In the genomic region with DNA sequence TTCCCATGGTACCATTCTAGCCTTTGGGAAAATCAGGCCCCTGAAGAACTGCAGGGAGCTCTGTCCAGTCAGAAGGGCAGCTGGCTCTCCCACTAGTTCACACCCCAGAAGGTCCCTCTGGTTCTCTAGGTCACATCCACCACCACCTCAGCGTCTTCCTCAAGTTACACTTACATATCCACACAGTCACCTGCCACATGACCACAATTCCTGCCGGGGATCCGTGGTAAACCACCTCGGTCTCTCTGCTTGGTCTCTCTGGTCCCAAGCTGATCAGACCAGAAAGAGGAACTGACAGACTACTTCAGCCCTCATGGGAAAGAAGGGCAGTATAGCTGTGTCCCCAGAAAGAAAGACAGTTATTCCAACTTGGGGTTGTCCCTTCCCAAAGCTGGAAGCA, we compare ENCODE assay signal across 31 mouse cellular contexts.
DNase-seq lines count a peak whose midpoint lies in the region; ATAC-seq and TF ChIP-seq lines count a peak whose summit lies in the region.
"Had no signal": no experiment of that assay in that cellular context is flagged by ENCODE, and none has a peak within 500 bp of the region (broad histone marks: within the 10 kb centered on the region; RNA-seq: fewer than 3 reads in every experiment).

No protein-coding gene starts in this region.

- H3K36me3 ChIP-seq in heart, embryonic 11.5 days (ENCODE audit: control insufficient read depth, insufficient read depth, low read length): no peaks in the 10 kb centered on the region
- H3K36me3 ChIP-seq in heart, embryonic 16.5 days (ENCODE audit: control insufficient read depth, insufficient read depth): no peaks in the 10 kb centered on the region
- H3K36me3 ChIP-seq in CH12.LX (replicated peaks in 1 of 2; ENCODE audit: control insufficient read depth in 1 of 2, insufficient read depth in 1 of 2, low read length in 1 of 2): no peaks in the 10 kb centered on the region
- peaks cover 21% of the 10 kb centered on the region for H3K36me3 ChIP-seq in limb, embryonic 10.5 days
- H3K36me3 ChIP-seq in hindbrain, embryonic 16.5 days (ENCODE audit: control insufficient read depth, insufficient read depth, low read length): no peaks in the 10 kb centered on the region
- H3K36me3 ChIP-seq: forebrain, embryonic 12.5 days; liver, embryonic 13.5 days; midbrain, embryonic 10.5 days; neural tube, embryonic 12.5 days had no signal

- WGBS in heart, embryonic 11.5 days (ENCODE audit: insufficient replicate concordance): 74% methylated on average over 4 of the region's 4 CpGs
- WGBS in heart, embryonic 16.5 days: 78% methylated on average over 4 of the region's 4 CpGs
- 82% methylated on average over 4 of the region's 4 CpGs for WGBS in limb, embryonic 10.5 days
- 93% methylated on average over 4 of the region's 4 CpGs for WGBS in hindbrain, embryonic 16.5 days

- intact Hi-C loops in heart, postnatal 14 days (cut with DNase I): no loop called here

- TF ChIP-seq CTCF in CH12.LX (conservative IDR thresholded peaks at IDR 0.05 in 1 of 2, IDR thresholded peaks at IDR 0.05 in 1 of 2; ENCODE audit: low read depth in 2 of 2, low read length in 2 of 2): no peak

- H3K4me2 ChIP-seq in heart, embryonic 11.5 days: no peak overlapping the region
- no peak overlapping the region for H3K4me2 ChIP-seq in heart, embryonic 16.5 days (ENCODE audit: low read depth, low read length)
- H3K4me2 ChIP-seq in CH12.LX (ENCODE audit: insufficient read depth, low read depth, poor library complexity, severe bottlenecking): no peak overlapping the region
- H3K4me2 ChIP-seq in hindbrain, embryonic 16.5 days (ENCODE audit: low read length): no peak overlapping the region
- H3K4me2 ChIP-seq: forebrain, embryonic 12.5 days; hindbrain, embryonic 14.5 days; limb, embryonic 15.5 days; liver, embryonic 13.5 days; neural tube, embryonic 12.5 days had no signal

- H3K4me1 ChIP-seq in heart, embryonic 11.5 days (ENCODE audit: control insufficient read depth, insufficient read depth, low read length): peaks cover 57% of the 10 kb centered on the region
- H3K4me1 ChIP-seq in heart, embryonic 16.5 days (ENCODE audit: control insufficient read depth, insufficient read depth, low read length): peaks cover 59% of the 10 kb centered on the region
- peaks cover 0 to 21% of the 10 kb centered on the region in 2 experiments; a peak in 2 of 4 replicates for H3K4me1 ChIP-seq in CH12.LX (ENCODE audit: control insufficient read depth in 1 of 2, insufficient read depth in 2 of 2)
- peaks cover 82% of the 10 kb centered on the region for H3K4me1 ChIP-seq in limb, embryonic 10.5 days
- H3K4me1 ChIP-seq in hindbrain, embryonic 16.5 days (ENCODE audit: control insufficient read depth, insufficient read depth, low read depth, low read length): no peaks in the 10 kb centered on the region

- no peak for TF ChIP-seq POLR2A in CH12.LX (IDR thresholded peaks at IDR 0.05; ENCODE audit: low read depth, low read length)

- H3K27me3 ChIP-seq in heart, embryonic 11.5 days (ENCODE audit: control insufficient read depth, insufficient read depth, low read length): no peaks in the 10 kb centered on the region
- no peaks in the 10 kb centered on the region for H3K27me3 ChIP-seq in heart, embryonic 16.5 days (ENCODE audit: control insufficient read depth, insufficient read depth, low read length)
- H3K27me3 ChIP-seq in CH12.LX (replicated peaks): peaks cover 17% of the 10 kb centered on the region
- H3K27me3 ChIP-seq in limb, embryonic 10.5 days (ENCODE audit: low read depth, poor library complexity, severe bottlenecking): no peaks in the 10 kb centered on the region
- H3K27me3 ChIP-seq in hindbrain, embryonic 16.5 days (replicated peaks; ENCODE audit: control insufficient read depth, insufficient read depth, low read length): no peaks in the 10 kb centered on the region
- H3K27me3 ChIP-seq: forebrain, embryonic 12.5 days; limb, embryonic 15.5 days; liver, embryonic 13.5 days; neural tube, embryonic 12.5 days had no signal

- in situ Hi-C loops in CH12.LX (cut with MboI; ENCODE audit: low pct_ligation_motif_present, low pct_unique_long_range_greater_than_20kb, low sequenced_read_pairs): no loop called here

- no peak for TF ChIP-seq EP300 in CH12.LX (IDR thresholded peaks at IDR 0.05; ENCODE audit: low read length)

- dilution Hi-C loops in CH12.LX (cut with MboI; ENCODE audit: extremely low pct_ligation_motif_present, extremely low pct_unique_long_range_greater_than_20kb, low sequenced_read_pairs): no loop called here

- no peaks in the 10 kb centered on the region for H3K79me2 ChIP-seq in CH12.LX (replicated peaks; ENCODE audit: control insufficient read depth, extremely low read depth, insufficient read depth, poor library complexity, severe bottlenecking)

- no peak for TF ChIP-seq RAD21 in CH12.LX (IDR thresholded peaks at IDR 0.05; ENCODE audit: low read depth, low read length)

- no peak for DNase-seq in heart, postnatal 14 days
- no peak for DNase-seq in heart, adult 8-10 months (ENCODE audit: low spot score)
- DNase-seq in CH12.LX (ENCODE audit: extremely low read depth): peak; percentile 19
- DNase-seq in limb, embryonic 10.5 days (ENCODE audit: low spot score): no peak
- no peak for DNase-seq in lung, postnatal 10 days
- DNase-seq: adrenal gland, postnatal 36 days; cerebellum, adult 18-20 months; cerebellum, postnatal 10 days; forebrain, postnatal 0 days; gastrocnemius, postnatal 25 days; kidney, adult 11 months; kidney, postnatal 36 days; liver, embryonic 13.5 days; lung, adult 18-20 months; right cerebral cortex, adult 18-20 months; spleen, adult 18-20 months; thymus, postnatal 25 days had no signal

- no peaks in the 10 kb centered on the region for H3K9me3 ChIP-seq in heart, embryonic 11.5 days (replicated peaks; ENCODE audit: control insufficient read depth, low read length)
- no peaks in the 10 kb centered on the region for H3K9me3 ChIP-seq in heart, embryonic 16.5 days (replicated peaks; ENCODE audit: control insufficient read depth, low read length)
- no peaks in the 10 kb centered on the region for H3K9me3 ChIP-seq in CH12.LX (replicated peaks; ENCODE audit: low read length)
- H3K9me3 ChIP-seq in limb, embryonic 10.5 days (replicated peaks): no peaks in the 10 kb centered on the region
- no peaks in the 10 kb centered on the region for H3K9me3 ChIP-seq in hindbrain, embryonic 16.5 days (ENCODE audit: control insufficient read depth, low read length)
- H3K9me3 ChIP-seq: forebrain, embryonic 12.5 days; limb, embryonic 15.5 days; liver, embryonic 13.5 days; midbrain, embryonic 10.5 days; neural tube, embryonic 12.5 days had no signal

- H3K4me3 ChIP-seq in heart, embryonic 11.5 days (ENCODE audit: low read depth, low read length): no peak overlapping the region
- no peak overlapping the region for H3K4me3 ChIP-seq in heart, embryonic 16.5 days (ENCODE audit: low read length)
- H3K4me3 ChIP-seq in CH12.LX (replicated peaks in 1 of 3; ENCODE audit: low read depth in 2 of 3, low read length in 2 of 3, poor library complexity in 1 of 3): no peak overlapping the region
- no peak overlapping the region for H3K4me3 ChIP-seq in limb, embryonic 10.5 days
- no peak overlapping the region for H3K4me3 ChIP-seq in hindbrain, embryonic 16.5 days (ENCODE audit: low read length)
- H3K4me3 ChIP-seq: erythroblast, embryonic 14.5 days; forebrain, embryonic 12.5 days; limb, embryonic 15.5 days; liver, embryonic 13.5 days; midbrain, embryonic 10.5 days; myocyte; neural tube, embryonic 12.5 days had no signal

- 0 out of 2 replicates have a peak overlapping the region, but pooled peaks have one; percentile 16 for H3K9ac ChIP-seq in heart, embryonic 11.5 days (ENCODE audit: low read depth, low read length)
- H3K9ac ChIP-seq in heart, embryonic 16.5 days (ENCODE audit: low read length): no peak overlapping the region
- H3K9ac ChIP-seq in CH12.LX (ENCODE audit: insufficient read depth, low read depth): no peak overlapping the region
- H3K9ac ChIP-seq in hindbrain, embryonic 16.5 days (ENCODE audit: low read depth, low read length): no peak overlapping the region
- H3K9ac ChIP-seq: forebrain, embryonic 12.5 days; forebrain, postnatal 0 days; hindbrain, embryonic 14.5 days; limb, embryonic 15.5 days; liver, embryonic 13.5 days; neural tube, embryonic 12.5 days had no signal

- H3K27ac ChIP-seq in heart, embryonic 11.5 days (ENCODE audit: low read depth, low read length): no peak overlapping the region
- H3K27ac ChIP-seq in heart, embryonic 16.5 days (ENCODE audit: low read length): peak overlapping the region; percentile 91; the same call in 1 of the 2 replicates
- no peak overlapping the region for H3K27ac ChIP-seq in CH12.LX (ENCODE audit: insufficient read depth, low read depth)
- 0 out of 2 replicates have a peak overlapping the region, but pooled peaks have one; percentile 46 for H3K27ac ChIP-seq in limb, embryonic 10.5 days
- H3K27ac ChIP-seq in hindbrain, embryonic 16.5 days (ENCODE audit: low read depth, low read length): no peak overlapping the region
- H3K27ac ChIP-seq: forebrain, embryonic 12.5 days; hindbrain, embryonic 14.5 days; limb, embryonic 15.5 days; liver, embryonic 13.5 days; macrophage; midbrain, embryonic 10.5 days; neural tube, embryonic 12.5 days had no signal

- no peak for ATAC-seq in heart, embryonic 11.5 days (replicated peaks; ENCODE audit: insufficient number of reproducible peaks, low FRiP score, low TSS enrichment)
- no peak for ATAC-seq in heart, embryonic 16.5 days (replicated peaks; ENCODE audit: extremely low read depth, insufficient read depth, low FRiP score)
- no peak for ATAC-seq in hindbrain, embryonic 16.5 days
- ATAC-seq: CD4-positive, CD25-positive, alpha-beta regulatory T cell, adult 4 months; inflammation-experienced regulatory T-cells, adult 6 months; lung, postnatal 0 days had no signal

TF ChIP-seq in CH12.LX, 34 proteins besides CTCF, POLR2A, EP300 and RAD21:
- TF ChIP-seq SIN3A (IDR thresholded peaks at IDR 0.05; ENCODE audit: low read length): no peak
- no peak for TF ChIP-seq PAX5 (IDR thresholded peaks at IDR 0.05; ENCODE audit: low read length)
- TF ChIP-seq CHD2 (IDR thresholded peaks at IDR 0.05; ENCODE audit: low read length): no peak
- no peak for TF ChIP-seq MAX (IDR thresholded peaks at IDR 0.05; ENCODE audit: low read length)
- peak; percentile 74 for TF ChIP-seq BHLHE40 (IDR thresholded peaks at IDR 0.05; ENCODE audit: low read depth, low read length)
TF ChIP-seq in CH12.LX: peak in this region for 1.

Comparison
In these comparisons a context has a peak if more than half of its experiments do, and no peak if none do; other contexts are left out.
1. H3K27ac ChIP-seq: peak in heart, embryonic 16.5 days (single experiment) and limb, embryonic 10.5 days (single experiment); none in heart, embryonic 11.5 days (single experiment), CH12.LX (single experiment) and hindbrain, embryonic 16.5 days (single experiment).